Mouse (Mus musculus): ENCODE results near the gene 9030612E09Rik.

9030612E09Rik gene

DNA sequence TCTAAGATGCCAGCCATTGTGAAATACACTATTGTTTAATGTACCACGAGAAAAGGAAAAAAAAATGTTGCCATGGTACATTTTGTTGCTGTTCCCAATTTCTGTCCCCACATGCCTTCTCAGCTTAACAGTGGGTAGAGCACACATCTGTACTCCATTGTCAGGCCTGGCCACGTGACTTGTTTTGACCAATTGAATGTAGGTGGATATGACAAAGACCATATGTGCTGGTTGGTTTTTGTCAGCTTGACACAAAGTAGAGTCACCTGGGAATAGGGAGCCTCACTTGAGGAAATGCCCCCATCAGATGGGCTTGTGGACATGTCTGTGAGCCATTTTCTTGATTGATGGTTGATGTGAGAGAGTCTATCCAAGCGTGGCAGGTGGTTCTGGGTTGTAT lies 29.4 kb downstream of the 9030612E09Rik start:
- in situ Hi-C loops (cut with MboI, MseI): no loop called here

DNA sequence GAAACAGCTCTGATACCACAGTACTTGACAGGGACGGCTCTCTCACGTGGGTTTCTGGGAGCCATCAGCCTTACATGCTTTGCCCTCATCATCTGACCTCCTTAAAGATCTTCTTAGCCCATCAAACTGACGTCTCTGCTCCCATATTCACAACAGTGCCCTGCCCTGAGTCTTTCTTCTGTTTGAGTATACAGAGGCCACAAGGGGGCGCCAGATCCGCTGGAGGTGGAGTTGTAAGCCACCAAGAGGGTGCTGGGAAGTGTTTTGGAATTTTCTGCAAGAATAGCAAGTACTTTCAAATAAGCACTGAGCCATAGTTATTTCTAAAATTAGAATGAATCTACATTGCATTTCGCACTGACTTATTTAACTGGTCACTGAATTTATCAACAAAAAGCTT lies 37.4 kb downstream of the 9030612E09Rik start:
- in situ Hi-C loops (cut with MboI, MseI): loop anchor here (10.0 kb wide), 1 partner anchor 173 kb away; no protein-coding TSS in a partner anchor

DNA sequence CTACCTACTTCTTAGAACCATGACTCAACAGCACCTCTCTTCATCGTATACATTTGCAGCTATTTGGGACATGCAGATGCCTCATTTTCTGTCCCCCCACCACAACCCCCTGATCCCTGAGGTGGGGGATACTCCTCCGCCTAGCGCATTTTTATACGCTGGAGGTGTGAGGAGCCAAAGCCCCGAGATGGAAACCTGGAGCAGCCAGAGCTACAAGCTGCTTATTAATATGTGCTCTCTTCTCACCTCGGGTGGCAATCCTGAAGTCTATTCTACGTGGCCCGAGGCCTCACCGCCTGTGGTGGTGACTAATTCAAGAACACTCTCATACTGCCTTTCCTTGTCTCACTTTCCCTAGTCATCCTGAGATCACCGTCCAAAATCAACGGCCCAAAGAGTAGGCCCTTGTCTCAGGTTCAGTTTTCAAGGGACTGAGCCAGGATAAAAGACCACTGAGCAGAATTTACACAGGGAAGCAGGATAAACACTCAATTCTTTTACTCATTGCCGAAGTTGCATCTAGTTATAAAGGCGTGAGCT lies 42.9 kb downstream of the 9030612E09Rik start:
- in situ Hi-C loops (cut with MboI, MseI): loop anchor here (10.0 kb wide), 1 partner anchor 167 kb away; no protein-coding TSS in a partner anchor

DNA sequence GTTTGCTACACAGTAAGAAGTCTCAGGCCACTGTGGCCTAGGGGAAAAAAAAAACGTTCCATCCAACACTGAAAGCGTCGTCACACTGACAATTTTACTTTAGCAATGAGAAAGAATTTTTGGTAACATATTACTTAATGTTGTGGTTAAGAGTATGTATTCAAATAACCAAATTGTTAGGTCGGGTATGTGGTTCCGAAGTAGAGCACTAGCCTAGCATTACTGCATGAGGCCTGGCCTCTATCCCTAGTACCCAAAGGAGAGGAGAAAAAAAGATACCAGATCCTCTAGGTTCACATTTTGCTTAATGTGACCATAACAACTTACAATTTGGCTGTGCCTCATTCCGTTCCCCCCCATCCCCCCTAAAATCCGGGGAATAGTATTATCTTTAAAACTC lies 46.0 kb downstream of the 9030612E09Rik start:
- in situ Hi-C loops (cut with MboI, MseI): no loop called here

DNA sequence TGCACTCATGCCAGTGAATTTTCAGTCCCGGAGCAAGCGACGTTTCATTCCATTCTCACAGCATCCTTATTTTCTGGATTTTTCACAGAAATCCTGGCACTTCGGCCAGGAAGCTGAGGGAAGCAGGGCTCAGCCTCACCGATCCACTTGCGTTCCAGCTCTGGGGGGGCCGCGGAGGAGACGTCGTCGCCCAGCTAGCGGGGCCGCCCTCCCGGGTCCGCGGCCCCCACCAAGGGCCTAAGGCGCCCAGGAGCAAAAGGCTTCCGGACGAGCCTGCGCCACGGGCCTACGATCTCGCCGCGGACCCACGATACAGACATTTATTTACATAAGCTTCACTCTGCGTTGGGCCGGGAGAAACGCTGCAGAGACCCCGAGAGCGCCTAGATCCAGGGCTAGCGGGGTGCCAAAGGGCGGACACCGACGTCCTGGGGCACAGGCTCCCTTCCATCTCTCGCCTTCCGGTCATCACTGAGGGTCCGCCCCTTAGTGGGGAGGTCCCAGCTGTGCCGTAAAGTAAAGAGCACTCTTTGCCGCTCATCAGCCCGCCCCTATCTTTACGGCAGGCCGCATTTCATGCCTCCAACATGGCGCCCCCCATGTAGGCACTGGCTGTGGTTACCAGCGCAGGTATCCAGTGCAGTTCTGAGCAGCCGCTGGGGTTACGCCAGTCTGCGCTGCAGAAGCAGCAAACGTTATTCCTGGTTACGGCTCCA lies 46.6 kb downstream of the 9030612E09Rik start, which contains the start of gene Pdss2:
Gene Pdss2 (plus strand): TSS at position 577 of the 716 bp plus-strand sequence.
- in situ Hi-C loops (cut with MboI, MseI): no loop called here

DNA sequence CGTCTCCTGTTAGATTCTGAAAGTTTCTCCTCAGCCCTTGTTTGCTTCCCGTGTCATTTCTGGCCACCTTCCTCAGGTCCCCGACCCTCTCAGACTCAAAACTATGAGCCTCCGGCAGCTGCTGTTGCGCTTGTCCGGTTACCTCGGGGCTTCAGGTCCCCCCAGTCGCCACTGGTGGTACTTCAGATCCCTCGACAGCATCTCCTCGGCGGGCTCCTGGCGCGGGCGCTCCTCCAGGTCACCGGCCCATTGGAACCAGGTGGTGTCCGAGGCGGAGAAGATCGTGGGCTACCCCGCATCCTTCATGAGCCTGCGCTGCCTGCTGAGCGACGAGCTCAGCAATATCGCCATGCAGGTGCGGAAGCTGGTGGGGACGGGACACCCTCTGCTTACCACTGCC lies 47.2 kb downstream of the 9030612E09Rik start:
- in situ Hi-C loops (cut with MboI, MseI): no loop called here

DNA sequence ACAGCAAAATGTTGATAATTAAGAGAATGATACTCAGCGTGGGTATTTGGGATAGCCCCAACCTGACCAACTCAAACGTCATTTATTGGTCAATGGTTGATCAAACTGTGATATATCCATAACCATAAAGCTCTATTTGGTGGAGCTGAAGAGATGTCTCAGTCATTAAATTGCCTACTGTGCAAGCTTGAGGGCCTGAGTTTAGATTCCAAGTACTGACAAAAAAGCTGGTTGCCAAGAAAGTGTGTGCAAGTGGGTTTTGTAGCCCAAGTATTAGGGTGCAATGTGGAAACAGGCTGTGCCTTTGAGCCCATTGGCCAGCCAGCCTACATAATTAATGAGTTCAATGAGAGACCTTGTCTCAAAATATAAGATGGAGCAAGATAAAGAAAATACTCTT lies 48.9 kb downstream of the 9030612E09Rik start:
- in situ Hi-C loops (cut with MboI, MseI): no loop called here
